Mouse (Mus musculus): ENCODE results near the gene 1700017N19Rik.

GRCm38 (mm10) chr10:100556566-100557175, 33.6 kb upstream of the 1700017N19Rik start:
- no peak for TF ChIP-seq CTCF (conservative IDR thresholded peaks at IDR 0.05; ENCODE audit: low read length)
- no peak for TF ChIP-seq POU5F1 (IDR thresholded peaks at IDR 0.05; ENCODE audit: borderline replicate concordance, low read length)
- no peak for TF ChIP-seq NANOG (IDR thresholded peaks at IDR 0.05; ENCODE audit: borderline replicate concordance, low read length)
